Mouse (Mus musculus): ENCODE data around the gene Lpar2. TPM values are rescaled to one million over a fixed set of nuclear protein-coding genes. Genes with fewer than 3 reads are reported as not detected.

Gene Lpar2
- total and polyA plus RNA-seq, 3 experiments = 0.77 to 2.8 TPM; not detected in 1

- Histone ChIP-seq H3K36me3 (ENCODE audit: control insufficient read depth in 1 of 2, insufficient read depth in 2 of 2, low read length in 2 of 2) (no peaks in the 10 kb centered on the region), H3K79me2 (ENCODE audit: control insufficient read depth, insufficient read depth, low read length, poor library complexity) (no peaks in the 10 kb centered on the region), H3K9ac (ENCODE audit: control insufficient read depth, low read depth, low read length, poor library complexity, severe bottlenecking) (no peak overlapping the region), H3K4me3 (ENCODE audit: control insufficient read depth in 1 of 2, insufficient read depth in 1 of 2, low read depth in 2 of 2, low read length in 2 of 2) (no peak overlapping the region), H3K27ac (ENCODE audit: control insufficient read depth, low read depth, low read length) (no peak overlapping the region), H3K9me3 (replicated peaks; ENCODE audit: insufficient read depth, low read length) (no peaks in the 10 kb centered on the region), H3K27me3 (ENCODE audit: control insufficient read depth in 1 of 2, insufficient read depth in 2 of 2, low read length in 2 of 2) (no peaks in the 10 kb centered on the region), H3K4me1 (ENCODE audit: control insufficient read depth in 1 of 2, insufficient read depth in 2 of 2, low read length in 2 of 2) (peaks cover 0 to 10% of the 10 kb centered on the region in 2 experiments; a peak in 2 of 4 replicates)
- TF ChIP-seq MEF2A (IDR thresholded peaks at IDR 0.05; ENCODE audit: extremely low read depth, insufficient replicate concordance, low read depth, low read length, poor library complexity, severe bottlenecking) (no peak), RCOR1 (IDR thresholded peaks at IDR 0.05; ENCODE audit: low read depth, low read length) (no peak), POLR2AphosphoS2 (IDR thresholded peaks at IDR 0.05; ENCODE audit: low read length) (no peak), EP300 (IDR thresholded peaks at IDR 0.05; ENCODE audit: low read depth in 1 of 2, low read length in 2 of 2) (no peak), MAX (IDR thresholded peaks at IDR 0.05; ENCODE audit: low read length) (no peak), SMC3 (IDR thresholded peaks at IDR 0.05; ENCODE audit: low read depth, low read length) (no peak), TBP (IDR thresholded peaks at IDR 0.05; ENCODE audit: low read depth, low read length) (no peak), BHLHE40 (IDR thresholded peaks at IDR 0.05; ENCODE audit: borderline replicate concordance, low read depth, low read length) (no peak), MYB (IDR thresholded peaks at IDR 0.05; ENCODE audit: low read depth, low read length) (no peak), KAT2A (conservative IDR thresholded peaks at IDR 0.05; ENCODE audit: low read depth, low read length) (no peak), MXI1 (IDR thresholded peaks at IDR 0.05; ENCODE audit: low read depth, low read length) (no peak), ZKSCAN1 (IDR thresholded peaks at IDR 0.05; ENCODE audit: low read depth, low read length) (no peak)
- no peak for DNase-seq (ENCODE audit: low read depth, low spot score)
Observed at GRCm38 (mm10) chr8:69867696-69868326, 45.6 kb downstream of the Lpar2 start.

- no peaks in the 10 kb centered on the region for H3K79me2 ChIP-seq (ENCODE audit: control insufficient read depth, insufficient read depth, low read length, poor library complexity)
- H3K9ac ChIP-seq (ENCODE audit: control insufficient read depth, low read depth, low read length, poor library complexity, severe bottlenecking) = no peak overlapping the region
- no peak for TF ChIP-seq POLR2AphosphoS2 (IDR thresholded peaks at IDR 0.05; ENCODE audit: low read length)
- TF ChIP-seq ETS1 (IDR thresholded peaks at IDR 0.05; ENCODE audit: low read depth, low read length) = no peak
- TF ChIP-seq MAZ (IDR thresholded peaks at IDR 0.05; ENCODE audit: low read depth, low read length) = no peak
- no peak for TF ChIP-seq GABPA (IDR thresholded peaks at IDR 0.05; ENCODE audit: low read depth, low read length)
- H3K9me3 ChIP-seq (replicated peaks; ENCODE audit: insufficient read depth, low read length) = no peaks in the 10 kb centered on the region
- no peaks in the 10 kb centered on the region for H3K36me3 ChIP-seq (ENCODE audit: control insufficient read depth in 1 of 2, insufficient read depth in 2 of 2, low read length in 2 of 2)
- no peak overlapping the region for H3K27ac ChIP-seq (ENCODE audit: control insufficient read depth, low read depth, low read length)
- H3K4me1 ChIP-seq (ENCODE audit: control insufficient read depth in 1 of 2, insufficient read depth in 2 of 2, low read length in 2 of 2) = peaks cover 0 to 5% of the 10 kb centered on the region in 2 experiments; a peak in 2 of 4 replicates
- H3K4me3 ChIP-seq (ENCODE audit: control insufficient read depth in 1 of 2, insufficient read depth in 1 of 2, low read depth in 2 of 2, low read length in 2 of 2) = no peak overlapping the region
- no peaks in the 10 kb centered on the region for H3K27me3 ChIP-seq (ENCODE audit: control insufficient read depth in 1 of 2, insufficient read depth in 2 of 2, low read length in 2 of 2)
- DNase-seq (ENCODE audit: low read depth, low spot score) = no peak
Observed at GRCm38 (mm10) chr8:69870003-69870765, 48.0 kb downstream of the Lpar2 start.

Data from MEL (cell line).